Comparison of ENCODE assay signal across 8 mouse cellular contexts in the genomic region with DNA sequence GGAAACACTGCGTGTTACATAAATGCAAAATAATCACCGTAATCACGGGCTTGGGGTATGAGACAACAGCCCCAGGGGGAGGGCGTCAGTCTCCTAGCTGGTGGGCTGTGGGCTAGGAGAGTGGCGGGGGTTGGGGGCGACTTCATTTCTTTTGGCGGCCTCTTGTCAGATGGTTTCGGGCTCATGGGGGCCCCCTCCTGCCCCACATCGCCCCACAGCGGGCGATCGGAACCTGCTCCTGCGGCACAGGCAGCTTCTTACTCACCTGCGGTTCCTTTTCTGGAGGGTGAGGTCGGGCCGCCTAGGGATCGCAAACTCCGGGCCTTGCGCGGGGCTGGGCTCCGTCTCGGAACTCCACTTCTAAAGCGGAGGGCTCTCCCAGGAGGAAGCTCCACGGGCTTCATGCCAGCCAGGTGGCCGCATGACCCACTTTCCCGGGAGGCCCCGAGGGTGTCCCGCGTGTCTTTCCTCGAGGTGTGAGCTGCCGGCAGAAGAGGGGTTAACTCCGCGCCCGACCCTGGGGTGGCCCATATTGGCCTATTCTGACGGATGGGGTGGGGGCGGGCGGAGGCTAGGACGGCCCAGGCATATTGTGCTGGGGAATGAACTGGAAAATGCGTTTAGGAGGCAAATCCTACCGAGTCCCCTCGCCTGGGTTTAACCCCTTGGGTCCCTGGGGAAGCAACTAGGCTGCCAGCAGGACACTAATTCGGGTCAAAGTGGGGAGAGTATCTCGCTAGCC. TPM values are rescaled to one million over a fixed set of nuclear protein-coding genes. Genes with fewer than 3 reads are reported as not detected.
DNase-seq lines count a peak whose midpoint lies in the region; ATAC-seq and TF ChIP-seq lines count a peak whose summit lies in the region.

No protein-coding gene starts in this region.

- no peak for TF ChIP-seq POLR2A in myocyte (IDR thresholded peaks at IDR 0.05; ENCODE audit: insufficient read length, low read depth)

- peak overlapping the region; percentile 74 for H3K4me2 ChIP-seq in hindbrain, embryonic 11.5 days (replicated peaks; ENCODE audit: low read depth, low read length)
- peak overlapping the region; percentile 93 for H3K4me2 ChIP-seq in myocyte (ENCODE audit: low read depth)

- no peaks in the 10 kb centered on the region for H3K79me2 ChIP-seq in myocyte (ENCODE audit: control insufficient read depth, insufficient read depth)

- peaks cover 88% of the 10 kb centered on the region for H3K4me1 ChIP-seq in E14TG2a.4 (replicated peaks; ENCODE audit: low read depth, low read length)
- peaks cover 19% of the 10 kb centered on the region for H3K4me1 ChIP-seq in hindbrain, embryonic 11.5 days (replicated peaks; ENCODE audit: control insufficient read depth, insufficient read depth, low read length)

- no peaks in the 10 kb centered on the region for H3K9me3 ChIP-seq in E14TG2a.4 (ENCODE audit: low read length)
- H3K9me3 ChIP-seq in hindbrain, embryonic 11.5 days (ENCODE audit: control insufficient read depth, low read length) = no peaks in the 10 kb centered on the region

- H3ac ChIP-seq in myocyte (ENCODE audit: control insufficient read depth, insufficient read length) = no peak overlapping the region

- WGBS in hindbrain, embryonic 11.5 days = under 1% methylated on average over 42 of the region's 43 CpGs

- H3K27ac ChIP-seq in hindbrain, embryonic 11.5 days (ENCODE audit: low read depth, low read length) = peak overlapping the region; percentile 95

- peaks cover 4% of the 10 kb centered on the region; the same call in 1 of the 2 replicates for H3K36me3 ChIP-seq in E14TG2a.4 (ENCODE audit: insufficient read depth, low read length)
- no peaks in the 10 kb centered on the region for H3K36me3 ChIP-seq in hindbrain, embryonic 11.5 days (ENCODE audit: control insufficient read depth, insufficient read depth, low read length)
- H3K36me3 ChIP-seq in myocyte (ENCODE audit: control insufficient read depth, insufficient read depth) = no peaks in the 10 kb centered on the region

- peak; percentile 63 for DNase-seq in adrenal gland, adult 2 months
- DNase-seq in adrenal gland, adult 8-10 months = no peak
- DNase-seq in embryo, embryonic 11 days = peak; percentile 82
- peak; percentile 76 for DNase-seq in hindbrain, embryonic 11.5 days (ENCODE audit: low spot score)
- peak; percentile 38 for DNase-seq in liver

- H3K27me3 ChIP-seq in E14TG2a.4 (ENCODE audit: insufficient read depth, low read length) (peaks cover 39% of the 10 kb centered on the region), myocyte (ENCODE audit: control insufficient read depth, insufficient read depth, insufficient read length) (no peaks in the 10 kb centered on the region)
- 0 out of 2 replicates have a peak, but pooled peaks cover 2% of the 10 kb centered on the region for H3K27me3 ChIP-seq in hindbrain, embryonic 11.5 days (ENCODE audit: control insufficient read depth, insufficient read depth, low read length)

- TF ChIP-seq CTCF in E14TG2a.4 (conservative IDR thresholded peaks at IDR 0.05; ENCODE audit: low read length) = no peak

- H3K4me3 ChIP-seq in E14TG2a.4 (replicated peaks; ENCODE audit: low read length) = peak overlapping the region; percentile 94
- H3K4me3 ChIP-seq in hindbrain, embryonic 11.5 days (ENCODE audit: low read depth, low read length) = peak overlapping the region; percentile 96
- H3K4me3 ChIP-seq in myocyte = peak overlapping the region; percentile 26

- peak overlapping the region; percentile 97 for H3K9ac ChIP-seq in hindbrain, embryonic 11.5 days (ENCODE audit: low read depth, low read length)

- ATAC-seq in hindbrain, embryonic 11.5 days (ENCODE audit: low FRiP score) = peak; percentile 52
- no peak for ATAC-seq in inflammation-experienced regulatory T-cells, adult 6 months

TF ChIP-seq in myocyte, 11 proteins besides CTCF, POLR2A, EP300 and RAD21:
- no peak for TF ChIP-seq REST (IDR thresholded peaks at IDR 0.05; ENCODE audit: insufficient read depth, insufficient read length)
- no peak for TF ChIP-seq MYOG (IDR thresholded peaks at IDR 0.05; ENCODE audit: control insufficient read depth in 1 of 3, insufficient read depth in 1 of 3, insufficient read length in 2 of 3, low read depth in 2 of 3)
- no peak for TF ChIP-seq USF1 (IDR thresholded peaks at IDR 0.05; ENCODE audit: low read depth)
- TF ChIP-seq MAX (IDR thresholded peaks at IDR 0.05; ENCODE audit: low read depth) = no peak
- no peak for TF ChIP-seq TCF3 (IDR thresholded peaks at IDR 0.05; ENCODE audit: insufficient read length, low read depth)
- no peak for TF ChIP-seq E2F4 (IDR thresholded peaks at IDR 0.05; ENCODE audit: insufficient read depth)
- no peak for TF ChIP-seq MYOD1 (IDR thresholded peaks at IDR 0.05; ENCODE audit: control insufficient read depth in 1 of 3, insufficient read length in 2 of 3, low read depth in 2 of 3)
- no peak for TF ChIP-seq CEBPB (IDR thresholded peaks at IDR 0.05; ENCODE audit: insufficient read depth, poor library complexity, severe bottlenecking)

RNA-seq across cellular contexts. Expression of a gene that starts 1.4 kb away (rescaled TPM):
- 10 to 100 TPM; 24.4 to 50.2 TPM for total RNA-seq in adrenal gland, adult 2 months (2021)
- 27.7 and 29.3 TPM in 2 replicates for polyA plus RNA-seq in adrenal gland, adult 2 months (2012; rRNA removed)
- 10 to 100 TPM; 39.3 to 61.3 (median 50.2) TPM for total RNA-seq in adrenal gland, adult 8-10 months (2022)
- 8.5 and 10.9 TPM in 2 replicates for polyA plus RNA-seq in hindbrain, embryonic 11.5 days (2014; fragmentation: Nextera tagmentation; extraction: Ambion mirVana)
- 2.2 TPM for polyA plus RNA-seq in myocyte (2012; fragmentation: generic; extraction: Trizol)
- polyA plus RNA-seq in inflammation-experienced regulatory T-cells, adult 6 months (2017; shearing (Covaris generic)) = 1 to 10 TPM in 1 of 3 experiments, under 1 TPM in 2; 0.36 to 2.6 (median 0.57) TPM

Comparison
In these comparisons a context has a peak if more than half of its experiments do, and no peak if none do; other contexts are left out.
1. H3K4me3 ChIP-seq: peak in every context shown above with its lines; median percentile 96 in hindbrain, embryonic 11.5 days; 94 in E14TG2a.4; 26 in myocyte.